Mouse (Mus musculus) hindbrain, postnatal 0 days (tissue): ENCODE data around the gene Slc30a3. TPM values are rescaled to one million over a fixed set of nuclear protein-coding genes. Genes with fewer than 3 reads are reported as not detected.

Source experiments
- ATAC-seq: fragments of 200-750 bp; cut with Nextera tagmentation; 2 replicates; pipeline ENCODE4 v1.8.0; 2017; ENCODE audit warnings: mild to moderate bottlenecking, moderate TSS enrichment, moderate library complexity
- DNase-seq: peaks from one replicate; pipeline ENCODE4 v3.0.0-alpha.2; 2015; ENCODE audit warnings: low spot score
- H3K27ac ChIP-seq: fragments of 300-500 bp; sonication (generic); 2 replicates; pipeline ENCODE4 v1.5.1; 2014; ENCODE audit warnings: mild to moderate bottlenecking
- H3K27me3 ChIP-seq: fragments of 300-500 bp; sonication (generic); 2 replicates; pipeline ENCODE4 v1.6.1; 2014; ENCODE audit warnings: low read length, mixed read lengths; ENCODE audit not compliant: insufficient read depth
- H3K36me3 ChIP-seq: fragments of 300-500 bp; sonication (generic); 2 replicates; pipeline ENCODE4 v1.6.1; 2014; ENCODE audit warnings: low read length, mixed read lengths; ENCODE audit not compliant: insufficient read depth
- H3K4me1 ChIP-seq: fragments of 300-500 bp; sonication (generic); 2 replicates; pipeline ENCODE4 v1.6.1; 2014; ENCODE audit warnings: antibody characterized with exemption, low read length, mixed read lengths; ENCODE audit not compliant: insufficient read depth
- H3K4me2 ChIP-seq: fragments of 300-500 bp; sonication (generic); 2 replicates; pipeline ENCODE4 v1.6.1; 2014; ENCODE audit warnings: low read depth, mild to moderate bottlenecking, low read length, moderate library complexity, mixed read lengths
- H3K4me3 ChIP-seq: fragments of 300-500 bp; sonication (generic); 2 replicates; pipeline ENCODE4 v1.5.1; 2014; ENCODE audit warnings: low read length
- H3K9ac ChIP-seq: fragments of 300-500 bp; sonication (generic); replicated peaks from 2 replicates; pipeline ENCODE4 v1.6.1; 2014; ENCODE audit warnings: mild to moderate bottlenecking, low read length, moderate library complexity, mixed read lengths
- H3K9me3 ChIP-seq: fragments of 300-500 bp; sonication (generic); 2 replicates; pipeline ENCODE4 v1.6.1; 2016; ENCODE audit warnings: low read length, mixed read lengths
- CTCF ChIP-seq: IDR thresholded peaks from 2 replicates; pipeline ENCODE4 v1.5.1; 2016; ENCODE audit warnings: antibody characterized with exemption, control low read depth, low read depth
- WGBS: fragments of 180-500 bp; shearing (Covaris S2); extraction: QIAGEN DNeasy Blood & Tissue Kit; methylation state at CpG from one replicate; pipeline ENCODE4 v1.1.7; 2014; 5-methylcytosine and 5-hydroxymethylcytosine counted together
- polyA plus RNA-seq: library from polyadenylated mRNA; unstranded; fragments of >200 nt; fragmentation: Nextera tagmentation; extraction: Ambion mirVana; gene quantifications from 2 replicates; pipeline ENCODE4 v1.2.1, GENCODE M21; 2015
- total RNA-seq: library from RNA; depleted of rRNA; stranded (reverse); fragments of >200 nt; gene quantifications from 2 replicates; pipeline ENCODE4 v1.2.3, GENCODE M21; 2014

Gene Slc30a3
- total and polyA plus RNA-seq, 2 experiments from 2014 or later: 37.2 to 47.5 TPM

- Histone ChIP-seq H3K4me1 (no peaks in the 10 kb centered on the region), H3K27me3 (no peaks in the 10 kb centered on the region), H3K9me3 (no peaks in the 10 kb centered on the region), H3K36me3 (no peaks in the 10 kb centered on the region), H3K27ac (no peak overlapping the region), H3K4me3 (no peak overlapping the region), H3K4me2 (no peak overlapping the region), H3K9ac (no peak overlapping the region)
- WGBS: 27% methylated on average over 10 of the region's 10 CpGs
- ATAC-seq (no peak), DNase-seq (no peak)
- TF ChIP-seq CTCF: no peak
Measured at GRCm38 (mm10) chr5:31116912-31117311, 8.9 kb upstream of the Slc30a3 start.

- Histone ChIP-seq H3K27me3 (no peaks in the 10 kb centered on the region), H3K4me1 (no peaks in the 10 kb centered on the region), H3K4me3 (no peak within 1 kb of the TSS), H3K27ac (no peak within 1 kb of the TSS), H3K36me3 (no peaks in the 10 kb centered on the region), H3K4me2 (no peak within 1 kb of the TSS), H3K9me3 (no peaks in the 10 kb centered on the region), H3K9ac (no peak within 1 kb of the TSS)
- ATAC-seq (no peak), DNase-seq (no peak)
- TF ChIP-seq CTCF: no peak
- WGBS: 46% methylated on average over 3 of the region's 3 CpGs
Measured at GRCm38 (mm10) chr5:31116354-31116753, 8.3 kb upstream of the Slc30a3 start, which contains the start of gene Trim54. TSS of gene Trim54 (plus strand) at chr5:31116712.

GRCm38 (mm10) chr5:31110781-31111180 lies 2.7 kb upstream of the Slc30a3 start:
- Histone ChIP-seq H3K9ac (no peak overlapping the region), H3K4me2 (no peak overlapping the region), H3K27me3 (no peaks in the 10 kb centered on the region), H3K4me3 (no peak overlapping the region), H3K9me3 (no peaks in the 10 kb centered on the region), H3K4me1 (no peaks in the 10 kb centered on the region), H3K36me3 (no peaks in the 10 kb centered on the region), H3K27ac (no peak overlapping the region)
- DNase-seq (peak; percentile 41), ATAC-seq (no peak)
- 34% methylated on average over 7 of the region's 7 CpGs for WGBS
- peak; percentile 67 for TF ChIP-seq CTCF

- WGBS: 90% methylated on average over 9 of the region's 9 CpGs
Measured at GRCm38 (mm10) chr5:31105814-31106335, 2.2 kb downstream of the Slc30a3 start, which contains the start of gene Dnajc5g. TSS of gene Dnajc5g (plus strand) at chr5:31106285.

GRCm38 (mm10) chr5:31095711-31096480 lies 12.1 kb downstream of the Slc30a3 start:
- Histone ChIP-seq H3K9ac (no peak overlapping the region), H3K9me3 (no peaks in the 10 kb centered on the region), H3K4me3 (0 out of 2 replicates have a peak overlapping the region, but pooled peaks have one; percentile 43), H3K27me3 (peaks cover 46% of the 10 kb centered on the region), H3K36me3 (no peaks in the 10 kb centered on the region), H3K4me1 (peaks cover 5% of the 10 kb centered on the region), H3K27ac (no peak overlapping the region), H3K4me2 (peak overlapping the region; percentile 52; the same call in 1 of the 2 replicates)
- peak; percentile 19; the same call in 1 of the 2 replicates for TF ChIP-seq CTCF
- 21% methylated on average over 11 of the region's 11 CpGs for WGBS
- DNase-seq: peak; percentile 42
- ATAC-seq: no peak

More at GRCm38 (mm10) chr5:31105814-31106335, 2.2 kb downstream of the Slc30a3 start, which contains the start of gene Dnajc5g:
- H3K9me3 ChIP-seq: no peaks in the 10 kb centered on the region
- ATAC-seq (no peak), DNase-seq (no peak)
- H3K9ac ChIP-seq: no peak within 1 kb of the TSS
- TF ChIP-seq CTCF: no peak
- H3K4me2 ChIP-seq: no peak within 1 kb of the TSS
- no peak within 1 kb of the TSS for H3K27ac ChIP-seq
- no peaks in the 10 kb centered on the region; the same call in 1 of the 2 replicates for H3K27me3 ChIP-seq
- H3K4me3 ChIP-seq: no peak within 1 kb of the TSS
- no peaks in the 10 kb centered on the region for H3K36me3 ChIP-seq
- no peaks in the 10 kb centered on the region for H3K4me1 ChIP-seq

GRCm38 (mm10) chr5:31094799-31095691 lies 13.0 kb downstream of the Slc30a3 start:
- under 1% methylated on average over 59 of the region's 59 CpGs for WGBS
- peaks cover 51% of the 10 kb centered on the region for H3K27me3 ChIP-seq
- H3K27ac ChIP-seq: no peak overlapping the region
- TF ChIP-seq CTCF: peak; percentile 28; the same call in 1 of the 2 replicates
- H3K4me1 ChIP-seq: peaks cover 5% of the 10 kb centered on the region
- H3K9ac ChIP-seq: no peak overlapping the region
- DNase-seq (peak; percentile 41), ATAC-seq (peak; percentile 27; the same call in 1 of the 2 replicates)
- peak overlapping the region; percentile 52 for H3K4me2 ChIP-seq
- no peaks in the 10 kb centered on the region for H3K36me3 ChIP-seq
- peak overlapping the region; percentile 43 for H3K4me3 ChIP-seq
- no peaks in the 10 kb centered on the region for H3K9me3 ChIP-seq
